Mouse (Mus musculus) myocyte (in vitro differentiated cells): ENCODE data around the gene Hist1h1e. TPM values are rescaled to one million over a fixed set of nuclear protein-coding genes. Genes with fewer than 3 reads are reported as not detected.

Experiments used
- H3K27me3 ChIP-seq: one replicate; pipeline ENCODE4 v1.6.1; 2011; ENCODE audit not compliant: control insufficient read depth, insufficient read depth, insufficient read length
- H3K36me3 ChIP-seq: one replicate; pipeline ENCODE4 v1.6.1; 2011; ENCODE audit not compliant: control insufficient read depth, insufficient read depth
- H3K4me2 ChIP-seq: one replicate; pipeline ENCODE4 v1.6.1; 2011; ENCODE audit warnings: low read depth, control low read depth
- H3K4me3 ChIP-seq: one replicate; pipeline ENCODE4 v1.5.1; 2011; ENCODE audit warnings: mild to moderate bottlenecking, control low read depth, moderate library complexity
- H3K79me2 ChIP-seq: one replicate; pipeline ENCODE4 v1.6.1; 2011; ENCODE audit not compliant: control insufficient read depth, insufficient read depth
- H3ac ChIP-seq: one replicate; pipeline ENCODE4 v1.6.1; 2011; ENCODE audit not compliant: control insufficient read depth, insufficient read length
- POLR2A ChIP-seq: IDR thresholded peaks from one replicate; pipeline ENCODE4 v1.6.1; 2011; ENCODE audit warnings: low read depth, mild to moderate bottlenecking, control low read depth, moderate library complexity; ENCODE audit not compliant: insufficient read length
- POLR2AphosphoS2 ChIP-seq: IDR thresholded peaks from one replicate; pipeline ENCODE4 v1.6.1; 2011; ENCODE audit warnings: low read depth, control low read depth; ENCODE audit not compliant: insufficient read length
- REST ChIP-seq: IDR thresholded peaks from one replicate; pipeline ENCODE4 v1.6.1; 2011; ENCODE audit warnings: mild to moderate bottlenecking, control low read depth, moderate library complexity; ENCODE audit not compliant: insufficient read depth, insufficient read length
- polyA plus RNA-seq: library from polyadenylated mRNA; unstranded; fragments of >200 nt; fragmentation: generic; extraction: Trizol; gene quantifications from one replicate; pipeline ENCODE4 v1.2.1, GENCODE M21; 2012; ENCODE audit warnings: missing spikeins

Gene Hist1h1e
- polyA plus RNA-seq, 1 experiment: 4.7 TPM

DNA sequence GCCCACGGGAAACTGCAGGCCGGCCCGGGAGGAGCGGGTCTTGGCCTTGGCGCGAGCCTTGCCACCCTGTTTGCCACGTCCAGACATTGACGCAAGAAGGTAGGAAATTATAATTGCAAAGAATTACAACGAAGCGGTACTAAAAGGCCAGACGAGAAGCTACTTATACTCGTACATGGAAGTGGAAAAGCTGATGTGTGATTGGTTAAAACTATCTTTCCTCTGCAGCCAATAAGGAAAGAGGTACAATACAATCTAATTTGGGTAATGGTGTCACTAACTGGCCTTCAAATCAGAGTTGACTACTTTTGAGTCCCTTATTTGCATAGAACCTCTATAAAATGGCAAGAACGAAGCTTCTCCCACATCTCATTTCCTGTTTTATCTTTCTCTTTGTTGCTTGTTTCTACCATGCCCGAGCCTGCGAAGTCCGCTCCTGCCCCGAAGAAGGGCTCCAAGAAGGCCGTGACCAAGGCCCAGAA is 51.3 kb downstream of the Hist1h1e start, which contains the start of the genes Hist1h2ae and Hist1h2bg:
Gene Hist1h2ae, minus strand, starts transcription at position 199 of the 482 bp plus-strand sequence.
Gene Hist1h2bg, plus strand, starts transcription at position 375 of the 482 bp plus-strand sequence.
- Histone ChIP-seq H3K4me3 (peak within 1 kb of the TSS; percentile 27), H3K27me3 (no peaks in the 10 kb centered on the region), H3K36me3 (no peaks in the 10 kb centered on the region), H3K4me2 (peak within 1 kb of the TSS; percentile 64), H3K79me2 (no peaks in the 10 kb centered on the region), H3ac (no peak within 1 kb of the TSS)
- TF ChIP-seq POLR2A: peak; percentile 64
- peak; percentile 79 for TF ChIP-seq POLR2AphosphoS2
- TF ChIP-seq REST: no peak

Other genes starting within 250 kb of the Hist1h1e start
- 7.4 TPM for gene Abt1, start 198.7 kb downstream of the Hist1h1e start, polyA plus RNA-seq
- 0.02 TPM for gene Btn1a1, start 156.7 kb downstream of the Hist1h1e start, polyA plus RNA-seq
- 0.20 TPM for gene Btn2a2, start 133.7 kb downstream of the Hist1h1e start, polyA plus RNA-seq
- gene Hist1h4h, start 91.5 kb downstream of the Hist1h1e start, polyA plus RNA-seq: 21.5 TPM
- gene Hist1h2af, start 88.7 kb downstream of the Hist1h1e start, polyA plus RNA-seq: 24.4 TPM
- 3.3 TPM for gene Hist1h3g, start 87.1 kb downstream of the Hist1h1e start, polyA plus RNA-seq
- 1.1 TPM for gene Hist1h2bh, start 79.2 kb downstream of the Hist1h1e start, polyA plus RNA-seq
- gene Hist1h3f, start 78.5 kb downstream of the Hist1h1e start, polyA plus RNA-seq: 0.91 TPM
- gene Hist1h4f, start 70.9 kb downstream of the Hist1h1e start, polyA plus RNA-seq: 4.1 TPM
- gene Hist1h1d, start 69.3 kb downstream of the Hist1h1e start, polyA plus RNA-seq: 0.65 TPM
- 1.7 TPM for gene Hist1h3e, start 60.2 kb downstream of the Hist1h1e start, polyA plus RNA-seq
- gene Hist1h2ae, start 51.3 kb downstream of the Hist1h1e start, polyA plus RNA-seq: 4.5 TPM
- gene Hist1h2bg, start 51.2 kb downstream of the Hist1h1e start, polyA plus RNA-seq: 7.8 TPM
- 2.1 TPM for gene Hist1h2bf, start 48.4 kb downstream of the Hist1h1e start, polyA plus RNA-seq
- gene Hist1h2ad, start 48.2 kb downstream of the Hist1h1e start, polyA plus RNA-seq: 1.6 TPM
- gene Hist1h3d, start 46.8 kb downstream of the Hist1h1e start, polyA plus RNA-seq: 2.5 TPM
- gene Hist1h4d, start 41.0 kb downstream of the Hist1h1e start, polyA plus RNA-seq: 1.8 TPM
- gene Hist1h2be, start 1.4 kb downstream of the Hist1h1e start, polyA plus RNA-seq: 4.3 TPM
- gene Hist1h2ac, start 61.4 kb upstream of the Hist1h1e start, polyA plus RNA-seq: 1.3 TPM
- gene Hist1h2bc, start 61.6 kb upstream of the Hist1h1e start, polyA plus RNA-seq: 113 TPM
- 0.05 TPM for gene Hist1h1t, start 73.3 kb upstream of the Hist1h1e start, polyA plus RNA-seq
- gene Hist1h4c, start 75.9 kb upstream of the Hist1h1e start, polyA plus RNA-seq: 0.56 TPM
- gene Hfe, start 88.3 kb upstream of the Hist1h1e start, polyA plus RNA-seq: 5.1 TPM
- 273 TPM for gene Hist1h1c, start 116.2 kb upstream of the Hist1h1e start, polyA plus RNA-seq
- 2.5 TPM for gene Hist1h3c, start 123.0 kb upstream of the Hist1h1e start, polyA plus RNA-seq
- 1.3 TPM for gene Hist1h2bb, start 124.2 kb upstream of the Hist1h1e start, polyA plus RNA-seq
- 2.1 TPM for gene Hist1h2ab, start 128.6 kb upstream of the Hist1h1e start, polyA plus RNA-seq
- gene Hist1h3b, start 129.7 kb upstream of the Hist1h1e start, polyA plus RNA-seq: 1.3 TPM
- gene Hist1h4b, start 134.5 kb upstream of the Hist1h1e start, polyA plus RNA-seq: 5.5 TPM
- 4.2 TPM for gene Hist1h4a, start 138.7 kb upstream of the Hist1h1e start, polyA plus RNA-seq
- 1.3 TPM for gene Hist1h3a, start 139.8 kb upstream of the Hist1h1e start, polyA plus RNA-seq
- 0.98 TPM for gene Hist1h1a, start 141.1 kb upstream of the Hist1h1e start, polyA plus RNA-seq
- not detected for gene Trim38, start 147.4 kb upstream of the Hist1h1e start, polyA plus RNA-seq
- not detected for gene Slc17a2, start 184.4 kb upstream of the Hist1h1e start, polyA plus RNA-seq
- not detected for gene Slc17a3, start 216.9 kb upstream of the Hist1h1e start, polyA plus RNA-seq
- gene Slc17a1, start 245.2 kb upstream of the Hist1h1e start, polyA plus RNA-seq: not detected